Mouse (Mus musculus): ENCODE measurements around the gene Stt3b. TPM values are rescaled to one million over a fixed set of nuclear protein-coding genes. Genes with fewer than 3 reads are reported as not detected.

The Stt3b gene
- polyA plus RNA-seq (2017; shearing (Covaris generic)): 21.8 TPM

DNA sequence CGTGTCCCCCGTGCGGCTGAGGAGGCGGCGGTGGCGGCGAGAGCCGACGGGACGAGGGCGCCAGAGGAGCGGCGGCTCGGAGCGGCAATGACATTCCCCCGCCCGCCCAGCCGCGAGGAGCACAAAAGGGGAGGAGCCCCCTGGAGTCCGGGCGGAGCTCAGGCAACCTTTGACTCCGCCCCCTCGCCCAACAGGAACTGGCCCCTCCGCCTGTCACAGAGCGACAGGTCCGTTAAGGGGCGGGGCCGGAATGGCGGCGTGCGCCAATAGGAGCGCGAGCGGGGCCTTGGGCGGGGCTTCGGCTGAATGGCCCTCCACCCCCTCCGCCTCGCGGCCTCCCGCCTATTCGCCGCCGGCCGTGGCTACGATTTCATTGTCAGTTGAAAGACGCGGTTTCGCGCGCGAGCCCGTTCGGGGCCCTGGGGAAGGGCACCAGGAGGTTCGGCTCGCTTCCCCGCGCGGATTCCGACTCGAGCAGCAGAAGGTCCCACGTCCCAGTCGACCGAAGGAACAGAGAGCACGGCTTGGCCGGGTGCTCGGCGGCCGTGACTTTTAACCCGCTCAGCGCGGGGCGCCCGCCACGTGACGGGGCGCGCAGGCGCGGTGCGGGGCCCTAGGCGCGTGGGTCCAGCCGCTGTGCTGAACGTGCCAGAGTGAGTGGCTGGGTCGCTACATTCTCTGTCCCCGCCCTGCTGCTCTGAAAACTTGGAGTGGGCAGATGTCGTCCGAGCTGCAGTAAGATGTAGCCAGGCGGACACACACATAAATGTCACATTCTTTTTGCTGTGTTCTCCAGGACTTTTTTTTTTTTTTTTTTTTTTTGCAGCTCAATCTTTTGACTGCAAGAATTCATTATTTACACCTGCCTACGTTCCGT lies at the start of gene Stt3b:
Stt3b (minus strand) TSS at position 76 of the 877 bp plus-strand sequence.

